Mouse (Mus musculus): ENCODE data around the gene Ampd2. TPM values are rescaled to one million over a fixed set of nuclear protein-coding genes. Genes with fewer than 3 reads are reported as not detected.

Ampd2 gene
- total and polyA plus RNA-seq, 3 experiments, result 28.3 to 85.9 (median 55.8) TPM

DNA sequence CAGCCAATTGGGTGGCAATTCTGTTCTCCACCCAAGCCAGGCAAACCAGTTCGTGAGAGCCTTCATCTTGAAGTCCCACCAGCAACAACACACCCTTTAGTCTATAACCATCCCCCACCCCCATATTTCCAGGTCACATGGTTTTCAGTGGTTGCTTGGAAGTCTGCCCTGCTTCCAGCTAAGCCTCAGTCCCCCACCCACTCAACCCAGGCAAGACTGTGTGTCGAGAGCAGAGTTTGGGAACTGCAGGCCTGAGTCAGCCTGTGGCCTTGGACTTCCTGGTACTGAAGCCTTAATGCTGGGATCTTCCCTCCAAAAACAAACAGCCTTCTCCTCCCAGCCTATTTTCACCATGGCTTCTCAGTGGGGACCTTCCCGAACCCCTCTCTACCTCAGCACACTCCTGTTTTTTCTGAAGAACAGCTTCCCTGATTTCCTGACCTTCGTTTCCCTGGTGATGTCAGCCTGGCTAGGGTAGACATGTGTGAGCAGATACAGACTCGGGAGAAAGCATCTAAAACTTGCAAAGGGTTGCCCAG, 2.5 kb upstream of the Ampd2 start:
- H3K4me1 ChIP-seq (ENCODE audit: control insufficient read depth in 1 of 2, insufficient read depth in 2 of 2), result peaks cover 12 to 53% of the 10 kb centered on the region in 2 experiments

DNA sequence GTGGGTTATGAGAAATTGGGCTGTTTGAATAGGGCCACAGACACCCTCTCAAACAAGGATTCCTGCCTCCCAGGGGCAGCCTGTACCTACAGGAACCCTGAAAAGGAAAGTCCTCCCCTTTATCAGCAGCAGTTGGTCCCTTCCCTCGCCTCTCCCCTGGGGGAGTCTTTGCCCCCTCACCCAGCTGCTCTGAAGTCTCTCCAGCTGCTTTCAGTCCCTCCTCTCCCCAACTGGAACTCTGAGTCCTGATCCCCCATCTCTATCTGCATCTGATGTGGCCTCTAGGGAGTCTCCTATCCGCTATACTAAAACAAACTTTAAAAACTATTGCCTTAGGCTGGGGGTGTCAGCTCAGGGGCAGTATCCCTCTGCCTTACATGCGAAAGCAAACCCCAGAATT, 878 bp upstream of the Ampd2 start:
- in situ Hi-C loops (cut with MboI; ENCODE audit: low pct_ligation_motif_present, low pct_unique_long_range_greater_than_20kb, low sequenced_read_pairs) (no loop called here), dilution Hi-C loops (cut with MboI; ENCODE audit: extremely low pct_ligation_motif_present, extremely low pct_unique_long_range_greater_than_20kb, low sequenced_read_pairs) (no loop called here)
- peaks cover 27 to 66% of the 10 kb centered on the region in 2 experiments for H3K4me1 ChIP-seq (ENCODE audit: control insufficient read depth in 1 of 2, insufficient read depth in 2 of 2)
- no peaks in the 10 kb centered on the region for H3K9me3 ChIP-seq (replicated peaks; ENCODE audit: low read length)
- H3K4me3 ChIP-seq (replicated peaks in 1 of 3; ENCODE audit: low read depth in 2 of 3, low read length in 2 of 3, poor library complexity in 1 of 3), result peak overlapping the region; percentile 73 to 92 (median 91)
- peak overlapping the region; percentile 49 for H3K9ac ChIP-seq (ENCODE audit: insufficient read depth, low read depth)
- peak overlapping the region; percentile 79; the same call in 1 of the 2 replicates for H3K4me2 ChIP-seq (ENCODE audit: insufficient read depth, low read depth, poor library complexity, severe bottlenecking)
- no peak overlapping the region for H3K27ac ChIP-seq (ENCODE audit: insufficient read depth, low read depth)
- no peaks in the 10 kb centered on the region for H3K27me3 ChIP-seq (replicated peaks)
- H3K36me3 ChIP-seq (replicated peaks in 1 of 2; ENCODE audit: control insufficient read depth in 1 of 2, insufficient read depth in 1 of 2, low read length in 1 of 2), result peaks cover 0 to 26% of the 10 kb centered on the region in 2 experiments
- DNase-seq (ENCODE audit: extremely low read depth), result no peak
- peaks cover 40% of the 10 kb centered on the region for H3K79me2 ChIP-seq (replicated peaks; ENCODE audit: control insufficient read depth, extremely low read depth, insufficient read depth, poor library complexity, severe bottlenecking)
- TF ChIP-seq ZC3H11A (IDR thresholded peaks at IDR 0.05; ENCODE audit: low read depth, low read length) (no peak), RAD21 (IDR thresholded peaks at IDR 0.05; ENCODE audit: low read depth, low read length) (no peak), TCF12 (IDR thresholded peaks at IDR 0.05; ENCODE audit: low read depth, low read length) (no peak), JUND (conservative IDR thresholded peaks at IDR 0.05; ENCODE audit: low read depth, low read length) (no peak), ZKSCAN1 (IDR thresholded peaks at IDR 0.05; ENCODE audit: borderline replicate concordance, low read depth, low read length) (no peak), ZNF384 (IDR thresholded peaks at IDR 0.05; ENCODE audit: low read depth, low read length) (no peak), SMC3 (IDR thresholded peaks at IDR 0.05; ENCODE audit: low read depth, low read length) (no peak), SIN3A (IDR thresholded peaks at IDR 0.05; ENCODE audit: low read length) (no peak)

More for the DNA sequence above, 2.5 kb upstream of the Ampd2 start:
- peaks cover 0 to 18% of the 10 kb centered on the region in 2 experiments for H3K36me3 ChIP-seq (replicated peaks in 1 of 2; ENCODE audit: control insufficient read depth in 1 of 2, insufficient read depth in 1 of 2, low read length in 1 of 2)
- dilution Hi-C loops (cut with MboI; ENCODE audit: extremely low pct_ligation_motif_present, extremely low pct_unique_long_range_greater_than_20kb, low sequenced_read_pairs), result no loop called here
- DNase-seq (ENCODE audit: extremely low read depth), result no peak
- H3K4me2 ChIP-seq (ENCODE audit: insufficient read depth, low read depth, poor library complexity, severe bottlenecking), result no peak overlapping the region
- H3K4me3 ChIP-seq (replicated peaks in 1 of 3; ENCODE audit: low read depth in 2 of 3, low read length in 2 of 3, poor library complexity in 1 of 3), result no peak overlapping the region
- no peak overlapping the region for H3K9ac ChIP-seq (ENCODE audit: insufficient read depth, low read depth)
- H3K79me2 ChIP-seq (replicated peaks; ENCODE audit: control insufficient read depth, extremely low read depth, insufficient read depth, poor library complexity, severe bottlenecking), result peaks cover 24% of the 10 kb centered on the region
- no peak overlapping the region for H3K27ac ChIP-seq (ENCODE audit: insufficient read depth, low read depth)
- no peaks in the 10 kb centered on the region for H3K27me3 ChIP-seq (replicated peaks)
- no peaks in the 10 kb centered on the region for H3K9me3 ChIP-seq (replicated peaks; ENCODE audit: low read length)
- no peak for TF ChIP-seq SMC3 (IDR thresholded peaks at IDR 0.05; ENCODE audit: low read depth, low read length)
- no peak for TF ChIP-seq MEF2A (IDR thresholded peaks at IDR 0.05; ENCODE audit: borderline replicate concordance, low read depth, low read length)
- in situ Hi-C loops (cut with MboI; ENCODE audit: low pct_ligation_motif_present, low pct_unique_long_range_greater_than_20kb, low sequenced_read_pairs), result no loop called here

- Histone ChIP-seq H3K4me2 (ENCODE audit: insufficient read depth, low read depth, poor library complexity, severe bottlenecking) (peak overlapping the region; percentile 79), H3K9ac (ENCODE audit: insufficient read depth, low read depth) (peak overlapping the region; percentile 55), H3K79me2 (replicated peaks; ENCODE audit: control insufficient read depth, extremely low read depth, insufficient read depth, poor library complexity, severe bottlenecking) (peaks cover 50% of the 10 kb centered on the region), H3K27ac (ENCODE audit: insufficient read depth, low read depth) (no peak overlapping the region; the same call in 1 of the 2 replicates), H3K36me3 (replicated peaks in 1 of 2; ENCODE audit: control insufficient read depth in 1 of 2, insufficient read depth in 1 of 2, low read length in 1 of 2) (peaks cover 1 to 40% of the 10 kb centered on the region in 2 experiments), H3K27me3 (replicated peaks) (no peaks in the 10 kb centered on the region), H3K9me3 (replicated peaks; ENCODE audit: low read length) (no peaks in the 10 kb centered on the region), H3K4me3 (replicated peaks in 1 of 3; ENCODE audit: low read depth in 2 of 3, low read length in 2 of 3, poor library complexity in 1 of 3) (peak overlapping the region; percentile 73 to 92 (median 91)), H3K4me1 (ENCODE audit: control insufficient read depth in 1 of 2, insufficient read depth in 2 of 2) (peaks cover 27 to 61% of the 10 kb centered on the region in 2 experiments)
- TF ChIP-seq SMC3 (IDR thresholded peaks at IDR 0.05; ENCODE audit: low read depth, low read length) (no peak), CHD1 (IDR thresholded peaks at IDR 0.05; ENCODE audit: low read depth, low read length) (no peak), NELFE (IDR thresholded peaks at IDR 0.05; ENCODE audit: low read depth, low read length) (no peak), RAD21 (IDR thresholded peaks at IDR 0.05; ENCODE audit: low read depth, low read length) (no peak), IRF4 (IDR thresholded peaks at IDR 0.05; ENCODE audit: low read depth, low read length) (0 out of 2 replicates have a peak, but pooled peaks have one; percentile 19)
- dilution Hi-C loops (cut with MboI; ENCODE audit: extremely low pct_ligation_motif_present, extremely low pct_unique_long_range_greater_than_20kb, low sequenced_read_pairs) (no loop called here), in situ Hi-C loops (cut with MboI; ENCODE audit: low pct_ligation_motif_present, low pct_unique_long_range_greater_than_20kb, low sequenced_read_pairs) (no loop called here)
- no peak for DNase-seq (ENCODE audit: extremely low read depth)
These were observed 556 bp downstream of the Ampd2 start for GRCm38 (mm10) chr3:108085721-108086469.

All from CH12.LX (cell line).